Mouse (Mus musculus): ENCODE measurements around the gene Slc22a21. TPM values are rescaled to one million over a fixed set of nuclear protein-coding genes. Genes with fewer than 3 reads are reported as not detected.
"Not testable (repeated sequence)": the region's sequence is repeated elsewhere in the genome, so short reads cannot be mapped to it uniquely, and the experiment has no call there.

Gene Slc22a21
- polyA plus RNA-seq, 1 experiment from 2014 or later, result 2.5 TPM

DNA sequence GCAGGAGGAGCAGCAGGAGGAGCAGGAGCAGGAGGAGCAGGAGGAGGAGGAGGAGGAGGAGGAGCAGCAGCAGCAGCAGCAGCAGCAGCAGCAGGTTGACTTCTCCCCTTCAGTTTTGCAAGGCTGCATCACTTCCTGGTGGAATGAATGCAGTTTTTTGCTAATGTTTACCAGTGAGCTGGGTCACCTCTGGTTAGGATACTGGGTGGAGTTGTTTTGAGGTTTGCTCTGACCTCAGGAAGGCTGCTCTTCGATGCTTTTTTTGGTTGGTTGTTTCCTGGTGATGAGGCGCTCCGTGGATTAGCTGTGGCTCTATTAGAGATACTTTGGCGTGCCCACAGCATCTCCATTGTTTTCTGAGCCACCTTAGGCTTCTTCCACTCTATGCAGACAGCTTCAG, 37.5 kb upstream of the Slc22a21 start:
- Histone ChIP-seq H3K36me3 (ENCODE audit: control insufficient read depth, insufficient read depth, low read length) (no peaks in the 10 kb centered on the region), H3K9ac (ENCODE audit: low read length) (no peak overlapping the region), H3K4me3 (ENCODE audit: low read depth, low read length) (no peak overlapping the region), H3K27ac (ENCODE audit: low read depth, low read length) (no peak overlapping the region), H3K27me3 (ENCODE audit: control insufficient read depth, insufficient read depth, low read length) (no peaks in the 10 kb centered on the region), H3K4me2 (no peak overlapping the region), H3K4me1 (ENCODE audit: control insufficient read depth, insufficient read depth, low read length) (no peaks in the 10 kb centered on the region), H3K9me3 (ENCODE audit: control insufficient read depth, low read length) (no peaks in the 10 kb centered on the region)
- WGBS, result 86% methylated on average over 4 of the region's 4 CpGs
- DNase-seq (ENCODE audit: low spot score, missing footprints) (peak; percentile 84), ATAC-seq (ENCODE audit: low FRiP score) (no peak)

DNA sequence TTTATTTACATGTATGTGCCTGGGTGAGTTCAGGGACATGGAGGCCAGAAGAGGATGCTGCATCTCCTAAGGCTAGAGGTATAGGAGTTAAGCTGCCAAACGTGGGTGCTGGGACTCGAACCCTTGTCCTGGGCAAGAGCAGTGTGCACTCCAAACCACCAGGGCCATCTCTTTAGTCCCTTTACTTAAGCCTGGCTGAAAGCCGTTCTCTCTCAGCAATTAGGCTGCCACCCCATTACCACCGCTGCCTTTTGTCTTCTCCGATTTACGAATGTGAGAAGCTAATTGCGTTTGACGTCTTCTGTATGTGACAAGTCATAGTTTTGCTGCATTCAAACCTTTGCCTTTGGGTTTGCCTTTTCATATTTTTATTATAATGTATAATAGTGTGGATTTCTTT, 35.9 kb upstream of the Slc22a21 start:
- H3K4me3 ChIP-seq (ENCODE audit: low read depth, low read length), result no peak overlapping the region
- H3K9me3 ChIP-seq (ENCODE audit: control insufficient read depth, low read length), result no peaks in the 10 kb centered on the region
- DNase-seq (ENCODE audit: low spot score, missing footprints) (peak; percentile 44), ATAC-seq (ENCODE audit: low FRiP score) (no peak)
- H3K27ac ChIP-seq (ENCODE audit: low read depth, low read length), result no peak overlapping the region
- no peak overlapping the region for H3K4me2 ChIP-seq
- H3K9ac ChIP-seq (ENCODE audit: low read length), result no peak overlapping the region
- H3K36me3 ChIP-seq (ENCODE audit: control insufficient read depth, insufficient read depth, low read length), result no peaks in the 10 kb centered on the region
- H3K4me1 ChIP-seq (ENCODE audit: control insufficient read depth, insufficient read depth, low read length), result no peaks in the 10 kb centered on the region
- WGBS, result 86% methylated on average over 8 of the region's 8 CpGs
- no peaks in the 10 kb centered on the region for H3K27me3 ChIP-seq (ENCODE audit: control insufficient read depth, insufficient read depth, low read length)

DNA sequence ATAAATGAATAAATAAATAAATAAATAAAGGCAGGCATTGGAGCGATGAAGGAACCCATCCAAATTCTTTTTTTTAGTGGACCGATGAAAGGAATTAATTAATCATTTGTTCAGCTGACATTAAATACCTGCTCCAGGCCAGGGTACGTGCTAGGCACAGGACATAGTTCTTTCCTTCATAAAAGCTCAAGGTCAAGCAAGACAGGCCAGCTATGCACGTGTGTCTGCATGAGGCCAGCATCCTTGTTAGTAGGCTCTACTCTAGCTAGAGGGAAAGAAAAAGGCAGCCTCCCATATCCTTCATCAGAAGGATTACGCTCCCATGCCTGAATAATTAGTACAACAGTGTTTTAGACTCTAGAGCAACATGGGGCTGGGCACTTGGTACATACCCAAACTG, 32.8 kb upstream of the Slc22a21 start:
- H3K36me3 ChIP-seq (ENCODE audit: control insufficient read depth, insufficient read depth, low read length), result no peaks in the 10 kb centered on the region

DNA sequence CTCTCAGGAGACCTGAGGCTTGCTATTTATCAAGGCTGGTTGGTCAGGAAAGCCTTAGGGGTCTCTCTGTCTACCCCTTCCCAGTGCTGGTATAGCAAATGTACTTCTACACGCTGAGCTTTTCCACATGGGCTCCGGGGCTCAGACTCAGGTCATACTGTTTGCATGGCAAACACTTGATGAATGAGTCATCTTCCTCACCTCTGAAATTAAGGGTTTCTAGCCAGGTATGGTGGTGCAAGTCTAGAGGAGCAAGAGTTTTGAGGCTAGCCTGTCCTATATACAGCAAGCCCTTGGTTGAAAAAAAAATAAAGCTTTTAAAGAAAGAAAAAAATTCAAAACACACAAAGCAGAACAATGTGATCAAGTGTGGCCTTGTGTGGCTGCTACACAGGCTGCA, 31.1 kb upstream of the Slc22a21 start:
- no peak for DNase-seq (ENCODE audit: low spot score, missing footprints)
- Histone ChIP-seq H3K9me3 (ENCODE audit: control insufficient read depth, low read length) (no peaks in the 10 kb centered on the region), H3K9ac (ENCODE audit: low read length) (no peak overlapping the region), H3K4me2 (no peak overlapping the region), H3K27me3 (ENCODE audit: control insufficient read depth, insufficient read depth, low read length) (no peaks in the 10 kb centered on the region), H3K36me3 (ENCODE audit: control insufficient read depth, insufficient read depth, low read length) (no peaks in the 10 kb centered on the region), H3K4me1 (ENCODE audit: control insufficient read depth, insufficient read depth, low read length) (no peaks in the 10 kb centered on the region), H3K27ac (ENCODE audit: low read depth, low read length) (no peak overlapping the region), H3K4me3 (ENCODE audit: low read depth, low read length) (no peak overlapping the region)
- ATAC-seq (ENCODE audit: low FRiP score), result no peak
- WGBS, result 93% methylated on average over 2 of the region's 2 CpGs

More for the DNA sequence above, 32.8 kb upstream of the Slc22a21 start:
- Histone ChIP-seq H3K9ac (ENCODE audit: low read length) (no peak overlapping the region), H3K4me3 (ENCODE audit: low read depth, low read length) (no peak overlapping the region), H3K4me2 (no peak overlapping the region), H3K27ac (ENCODE audit: low read depth, low read length) (no peak overlapping the region), H3K27me3 (ENCODE audit: control insufficient read depth, insufficient read depth, low read length) (no peaks in the 10 kb centered on the region), H3K4me1 (ENCODE audit: control insufficient read depth, insufficient read depth, low read length) (no peaks in the 10 kb centered on the region), H3K9me3 (ENCODE audit: control insufficient read depth, low read length) (no peaks in the 10 kb centered on the region)
- WGBS, result 90% methylated on average over 5 of the region's 5 CpGs
- DNase-seq (ENCODE audit: low spot score, missing footprints), result no peak
- no peak for ATAC-seq (ENCODE audit: low FRiP score)

DNA sequence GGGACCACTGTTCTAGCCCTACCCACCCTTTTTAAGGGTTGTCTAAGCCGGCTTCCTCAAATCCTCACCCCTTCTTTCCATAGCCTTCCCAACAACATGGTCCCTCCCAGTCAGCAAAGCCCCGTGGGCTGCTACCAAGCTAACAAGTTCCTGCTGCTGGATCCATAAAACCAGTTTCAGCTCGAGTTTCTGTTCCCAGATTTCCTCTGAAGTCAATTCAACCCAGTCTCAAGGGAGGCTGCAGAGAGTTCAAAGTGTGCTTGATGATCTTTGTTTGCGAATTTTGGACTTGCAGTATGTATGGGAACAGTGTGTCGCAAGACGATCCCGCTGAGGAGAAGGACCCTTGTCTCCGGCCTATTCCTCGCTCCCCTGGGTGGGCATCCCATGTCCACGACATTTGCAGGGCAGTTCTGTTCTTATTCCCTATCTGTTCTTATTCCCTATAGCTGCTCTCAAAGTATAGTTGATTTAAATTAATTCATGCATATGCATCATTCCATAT, 28.3 kb upstream of the Slc22a21 start:
- 81% methylated on average over 10 of the region's 10 CpGs for WGBS
- ATAC-seq (ENCODE audit: low FRiP score), result no peak
- peak; percentile 64 for DNase-seq (ENCODE audit: low spot score, missing footprints)

DNA sequence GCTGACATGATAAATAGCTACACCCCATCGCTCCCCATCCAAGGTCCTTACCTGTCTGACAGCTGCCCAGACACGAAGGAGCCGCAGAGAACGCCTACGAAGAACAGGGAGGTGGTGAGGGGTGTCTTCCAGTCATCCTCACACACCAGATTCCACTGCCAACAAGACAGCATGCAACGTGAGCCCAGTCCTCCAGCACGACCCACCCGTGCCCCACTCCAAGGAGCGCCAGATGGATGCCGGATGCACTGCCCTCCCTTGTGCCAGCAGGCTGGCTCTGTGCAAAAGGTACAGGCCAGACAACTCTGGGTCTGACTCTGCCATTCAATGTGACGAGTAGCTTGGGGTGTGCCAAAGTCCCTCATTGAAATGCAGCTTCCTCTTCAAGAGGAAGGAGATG, 27.6 kb upstream of the Slc22a21 start:
- H3K4me3 ChIP-seq (ENCODE audit: low read depth, low read length), result no peak overlapping the region

More for the DNA sequence above, 28.3 kb upstream of the Slc22a21 start:
- Histone ChIP-seq H3K27me3 (ENCODE audit: control insufficient read depth, insufficient read depth, low read length) (no peaks in the 10 kb centered on the region), H3K27ac (ENCODE audit: low read depth, low read length) (no peak overlapping the region), H3K4me3 (ENCODE audit: low read depth, low read length) (no peak overlapping the region), H3K36me3 (ENCODE audit: control insufficient read depth, insufficient read depth, low read length) (no peaks in the 10 kb centered on the region), H3K9me3 (ENCODE audit: control insufficient read depth, low read length) (no peaks in the 10 kb centered on the region), H3K4me2 (no peak overlapping the region), H3K4me1 (ENCODE audit: control insufficient read depth, insufficient read depth, low read length) (no peaks in the 10 kb centered on the region), H3K9ac (ENCODE audit: low read length) (no peak overlapping the region)

DNA sequence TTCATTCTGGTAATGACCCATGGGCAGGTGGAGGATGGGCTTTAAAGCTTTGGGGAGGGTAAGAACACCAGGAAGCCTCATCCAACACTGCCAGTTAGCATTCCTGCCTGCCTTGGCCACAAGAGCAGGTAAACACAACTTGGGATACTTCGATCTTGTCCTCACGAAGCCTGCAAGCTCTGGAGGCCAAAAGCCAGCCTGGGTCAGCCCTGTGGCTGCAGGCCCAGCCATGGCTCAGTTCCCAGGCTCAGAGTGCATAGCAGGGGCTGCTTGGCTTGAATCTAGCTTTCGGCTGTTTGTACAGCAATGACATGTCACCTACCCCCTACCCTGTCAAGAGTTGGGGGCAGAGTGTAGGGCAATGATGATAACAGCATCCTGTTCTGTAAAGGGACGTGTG, 26.8 kb upstream of the Slc22a21 start:
- H3K27me3 ChIP-seq (ENCODE audit: control insufficient read depth, insufficient read depth, low read length), result no peaks in the 10 kb centered on the region
- WGBS, result 87% methylated on average over 4 of the region's 4 CpGs
- no peaks in the 10 kb centered on the region for H3K4me1 ChIP-seq (ENCODE audit: control insufficient read depth, insufficient read depth, low read length)
- DNase-seq (ENCODE audit: low spot score, missing footprints) (peak; percentile 12), ATAC-seq (ENCODE audit: low FRiP score) (no peak)
- H3K4me3 ChIP-seq (ENCODE audit: low read depth, low read length), result no peak overlapping the region
- no peak overlapping the region for H3K27ac ChIP-seq (ENCODE audit: low read depth, low read length)
- H3K9ac ChIP-seq (ENCODE audit: low read length), result no peak overlapping the region
- H3K9me3 ChIP-seq (ENCODE audit: control insufficient read depth, low read length), result no peaks in the 10 kb centered on the region
- H3K4me2 ChIP-seq, result no peak overlapping the region
- no peaks in the 10 kb centered on the region for H3K36me3 ChIP-seq (ENCODE audit: control insufficient read depth, insufficient read depth, low read length)

More for the DNA sequence above, 27.6 kb upstream of the Slc22a21 start:
- Histone ChIP-seq H3K9me3 (ENCODE audit: control insufficient read depth, low read length) (no peaks in the 10 kb centered on the region), H3K27ac (ENCODE audit: low read depth, low read length) (no peak overlapping the region), H3K36me3 (ENCODE audit: control insufficient read depth, insufficient read depth, low read length) (no peaks in the 10 kb centered on the region), H3K4me1 (ENCODE audit: control insufficient read depth, insufficient read depth, low read length) (no peaks in the 10 kb centered on the region), H3K9ac (ENCODE audit: low read length) (no peak overlapping the region), H3K4me2 (no peak overlapping the region), H3K27me3 (ENCODE audit: control insufficient read depth, insufficient read depth, low read length) (no peaks in the 10 kb centered on the region)
- no peak for ATAC-seq (ENCODE audit: low FRiP score)
- 88% methylated on average over 11 of the region's 11 CpGs for WGBS
- DNase-seq (ENCODE audit: low spot score, missing footprints), result no peak

DNA sequence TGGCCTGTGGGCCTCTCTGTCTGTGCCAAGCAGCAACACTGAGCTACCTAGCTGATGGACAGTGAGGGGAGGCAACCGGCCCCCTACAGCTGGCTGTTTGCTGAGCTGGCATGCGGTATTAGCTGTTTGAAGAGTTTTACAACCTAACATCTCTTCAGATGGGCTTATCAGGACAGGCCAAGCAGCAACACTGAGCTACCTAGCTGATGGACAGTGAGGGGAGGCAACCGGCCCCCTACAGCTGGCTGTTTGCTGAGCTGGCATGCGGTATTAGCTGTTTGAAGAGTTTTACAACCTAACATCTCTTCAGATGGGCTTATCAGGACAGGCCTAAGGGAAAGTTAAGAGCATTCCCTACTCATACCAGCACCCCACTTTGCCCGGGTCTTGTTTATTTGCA, 26.2 kb upstream of the Slc22a21 start:
- H3K4me2 ChIP-seq; ATAC-seq (ENCODE audit: low FRiP score); H3K4me1 ChIP-seq (ENCODE audit: control insufficient read depth, insufficient read depth, low read length); H3K9ac ChIP-seq (ENCODE audit: low read length); DNase-seq (ENCODE audit: low spot score, missing footprints); H3K27ac ChIP-seq (ENCODE audit: low read depth, low read length); H3K27me3 ChIP-seq (ENCODE audit: control insufficient read depth, insufficient read depth, low read length); H3K9me3 ChIP-seq (ENCODE audit: control insufficient read depth, low read length); H3K36me3 ChIP-seq (ENCODE audit: control insufficient read depth, insufficient read depth, low read length); H3K4me3 ChIP-seq (ENCODE audit: low read depth, low read length): not testable (repeated sequence)
- 75% methylated on average over 5 of the region's 5 CpGs for WGBS

DNA sequence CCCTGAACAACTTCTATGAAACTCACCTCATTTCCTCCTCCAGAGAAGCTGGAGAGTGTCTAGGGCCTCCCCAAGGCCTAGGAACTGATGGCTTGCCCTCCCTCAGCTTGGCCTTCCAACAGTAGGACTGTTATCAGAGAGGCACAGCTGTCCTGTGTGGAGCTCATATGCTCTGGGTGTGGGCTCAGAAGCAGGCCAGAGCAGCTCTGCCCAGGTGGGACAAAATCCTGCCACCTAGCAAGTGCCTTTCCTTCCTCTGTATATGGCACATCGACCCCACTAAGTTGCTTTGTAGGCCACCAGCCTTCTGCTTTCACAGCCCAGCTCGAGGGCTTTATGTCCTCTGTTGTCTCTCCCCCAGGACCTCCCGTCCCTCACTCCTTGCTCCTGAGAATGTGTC, 24.6 kb upstream of the Slc22a21 start:
- 82% methylated on average over 3 of the region's 3 CpGs for WGBS
- ATAC-seq (ENCODE audit: low FRiP score), result no peak
- H3K27me3 ChIP-seq (ENCODE audit: control insufficient read depth, insufficient read depth, low read length), result no peaks in the 10 kb centered on the region

DNA sequence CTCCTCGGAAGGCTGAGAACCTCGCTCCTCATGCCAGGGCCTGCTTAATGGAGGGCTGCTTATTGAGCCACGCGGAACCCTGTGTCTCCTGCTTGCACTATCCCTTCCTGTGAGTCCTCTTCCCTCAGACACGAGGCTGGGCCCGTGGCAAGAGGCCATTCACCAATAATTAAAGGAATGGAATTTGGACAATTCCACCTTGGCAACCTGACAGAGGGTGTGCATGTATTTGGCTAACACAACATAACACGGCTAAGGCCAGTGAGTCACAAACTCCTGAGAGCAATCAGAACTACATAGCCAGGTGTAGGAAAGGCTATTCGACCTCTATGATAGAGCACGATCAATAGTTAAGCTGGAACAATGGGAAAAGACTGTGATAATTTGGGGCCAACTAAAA, 24.1 kb upstream of the Slc22a21 start:
- H3K4me2 ChIP-seq, result no peak overlapping the region
- no peaks in the 10 kb centered on the region for H3K4me1 ChIP-seq (ENCODE audit: control insufficient read depth, insufficient read depth, low read length)
- 86% methylated on average over 9 of the region's 9 CpGs for WGBS
- no peak overlapping the region for H3K9ac ChIP-seq (ENCODE audit: low read length)
- no peak for ATAC-seq (ENCODE audit: low FRiP score)
- H3K27ac ChIP-seq (ENCODE audit: low read depth, low read length), result no peak overlapping the region
- no peaks in the 10 kb centered on the region for H3K9me3 ChIP-seq (ENCODE audit: control insufficient read depth, low read length)
- H3K4me3 ChIP-seq (ENCODE audit: low read depth, low read length), result no peak overlapping the region
- no peaks in the 10 kb centered on the region for H3K36me3 ChIP-seq (ENCODE audit: control insufficient read depth, insufficient read depth, low read length)
- no peak for DNase-seq (ENCODE audit: low spot score, missing footprints)
- no peaks in the 10 kb centered on the region for H3K27me3 ChIP-seq (ENCODE audit: control insufficient read depth, insufficient read depth, low read length)

More for the DNA sequence above, 24.6 kb upstream of the Slc22a21 start:
- Histone ChIP-seq H3K27ac (ENCODE audit: low read depth, low read length) (no peak overlapping the region), H3K4me3 (ENCODE audit: low read depth, low read length) (no peak overlapping the region), H3K9me3 (ENCODE audit: control insufficient read depth, low read length) (no peaks in the 10 kb centered on the region), H3K4me2 (no peak overlapping the region), H3K36me3 (ENCODE audit: control insufficient read depth, insufficient read depth, low read length) (no peaks in the 10 kb centered on the region), H3K9ac (ENCODE audit: low read length) (no peak overlapping the region), H3K4me1 (ENCODE audit: control insufficient read depth, insufficient read depth, low read length) (no peaks in the 10 kb centered on the region)
- peak; percentile 6 for DNase-seq (ENCODE audit: low spot score, missing footprints)

All from midbrain, embryonic 11.5 days (tissue).